Mouse (Mus musculus): Measurements from ENCODE around the gene C1ql4. TPM values are rescaled to one million over a fixed set of nuclear protein-coding genes. Genes with fewer than 3 reads are reported as not detected.

C1ql4 gene
- total RNA-seq (2021), result not detected
- not detected in 2 replicates for polyA plus RNA-seq (2012; rRNA removed)
- long read RNA-seq, result 0 reads

DNA sequence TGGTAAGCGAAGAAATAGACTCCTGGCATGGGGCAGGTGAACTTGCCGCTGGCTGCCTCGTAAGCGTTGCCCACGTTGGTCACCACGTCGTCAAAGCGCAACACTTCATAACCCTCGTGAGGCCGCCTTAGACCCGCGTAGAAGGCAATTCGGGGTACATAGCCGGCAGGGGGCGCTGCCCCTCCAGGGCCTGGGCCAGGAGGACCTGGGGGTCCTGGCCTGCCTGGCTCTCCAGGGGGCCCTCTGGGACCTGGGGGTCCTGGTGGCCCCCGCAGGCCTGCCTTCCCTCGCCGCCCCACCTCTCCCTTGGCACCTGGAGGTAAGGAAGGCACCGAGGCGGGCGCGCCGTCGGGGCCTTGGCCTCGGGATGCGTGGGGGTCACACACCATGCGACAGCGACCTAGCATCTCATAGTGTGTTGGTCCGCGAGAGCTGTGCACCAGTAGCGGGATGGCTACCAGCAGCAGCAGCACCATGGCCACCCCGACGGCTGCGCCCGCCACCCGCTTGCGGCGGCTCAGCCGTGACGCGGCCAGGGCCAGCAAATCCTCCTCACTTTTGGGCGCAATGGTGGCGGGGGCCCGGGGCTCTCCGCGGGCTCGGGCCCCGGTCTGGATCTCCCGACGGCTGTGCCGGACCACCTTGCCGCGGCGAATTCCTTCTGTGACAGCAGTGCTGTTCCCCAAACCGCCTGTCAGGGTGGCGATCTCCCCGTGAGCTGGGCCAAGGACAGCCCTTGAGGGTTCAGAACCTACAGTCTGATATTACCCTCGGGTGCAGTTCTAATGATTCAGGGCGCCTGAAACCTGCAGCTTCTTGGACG, at the start of gene C1ql4:
TSS of gene C1ql4 (minus strand) at position 565 of the 823 bp plus-strand sequence.
- Histone ChIP-seq H3K9ac (ENCODE audit: low read depth, low read length) (no peak within 1 kb of the TSS), H3K27ac (no peak within 1 kb of the TSS), H3K36me3 (ENCODE audit: control insufficient read depth, insufficient read depth, low read length) (no peaks in the 10 kb centered on the region), H3K79me2 (replicated peaks; ENCODE audit: control insufficient read depth, insufficient read depth, low read length) (no peaks in the 10 kb centered on the region), H3K4me1 (ENCODE audit: control insufficient read depth, insufficient read depth, low read length) (no peaks in the 10 kb centered on the region), H3K27me3 (ENCODE audit: control insufficient read depth, insufficient read depth, low read length) (peaks cover 10% of the 10 kb centered on the region), H3K4me3 (peak within 1 kb of the TSS; percentile 20)
- intact Hi-C loops (cut with DNase I), result loop anchor here (2.0 kb wide), 1 partner anchor 39 kb away; no protein-coding TSS in a partner anchor
- WGBS, result 13% methylated on average over 60 of the region's 60 CpGs
- TF ChIP-seq EP300 (IDR thresholded peaks at IDR 0.05; ENCODE audit: insufficient read depth, low read depth, low read length), result no peak
- TF ChIP-seq POLR2A (IDR thresholded peaks at IDR 0.05; ENCODE audit: insufficient read depth, low read depth, low read length), result no peak
- peak; percentile 56 for TF ChIP-seq CTCF (IDR thresholded peaks at IDR 0.05)
- no peak for DNase-seq

DNA sequence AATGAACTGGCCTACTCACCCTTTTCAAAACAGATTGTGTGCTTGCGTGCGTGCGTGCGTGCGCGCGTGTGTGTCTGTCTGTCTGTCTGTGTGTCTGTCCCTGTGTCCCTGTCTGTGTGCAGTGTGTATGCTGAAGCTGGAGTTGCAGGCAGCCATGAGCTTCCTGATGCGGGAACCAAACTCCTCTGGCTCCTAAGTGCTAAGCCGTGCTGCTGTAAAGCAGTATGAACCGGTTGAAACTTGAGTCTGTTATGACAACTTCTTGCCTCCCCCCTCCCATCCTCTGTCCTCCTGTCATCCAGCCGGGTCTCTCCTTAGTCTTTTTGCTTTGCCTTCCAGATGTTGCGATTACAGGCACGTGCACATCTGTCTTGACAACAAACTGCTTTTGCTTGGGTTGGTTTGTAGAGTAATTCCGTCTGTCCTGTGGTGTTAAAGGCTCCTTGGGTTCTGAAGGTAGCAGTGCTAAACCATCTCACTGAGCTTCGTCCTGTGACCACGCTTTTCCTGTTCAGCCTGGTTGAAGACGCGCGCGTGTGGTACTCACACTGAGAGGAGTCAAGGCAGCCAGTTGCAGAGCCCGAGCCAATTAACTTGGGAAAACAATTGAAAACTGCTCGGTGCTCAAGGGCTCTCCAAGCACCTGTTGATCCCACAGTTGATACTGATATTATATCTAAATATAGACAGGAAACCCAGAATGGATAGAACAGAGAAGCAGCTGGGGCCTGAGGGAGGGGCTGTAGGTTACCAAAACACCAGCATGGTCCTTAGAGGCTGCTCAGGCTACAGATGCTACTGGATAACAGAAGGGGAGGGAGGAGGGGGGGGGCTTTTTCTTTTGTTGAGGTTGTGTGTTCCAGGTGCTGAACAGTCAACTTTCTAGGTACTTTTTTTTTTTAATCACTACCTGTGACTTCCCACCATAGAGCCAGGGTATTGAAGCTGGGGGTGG, 42.6 kb upstream of the C1ql4 start:
- no peaks in the 10 kb centered on the region for H3K27me3 ChIP-seq (ENCODE audit: control insufficient read depth, insufficient read depth, low read length)
- no peak overlapping the region for H3K27ac ChIP-seq
- DNase-seq, result no peak
- no peak overlapping the region for H3K4me3 ChIP-seq
- intact Hi-C loops (cut with DNase I), result no loop called here
- no peaks in the 10 kb centered on the region for H3K4me1 ChIP-seq (ENCODE audit: control insufficient read depth, insufficient read depth, low read length)
- H3K9ac ChIP-seq (ENCODE audit: low read depth, low read length), result no peak overlapping the region
- TF ChIP-seq POLR2A (IDR thresholded peaks at IDR 0.05; ENCODE audit: insufficient read depth, low read depth, low read length) (no peak), CTCF (IDR thresholded peaks at IDR 0.05) (no peak), EP300 (IDR thresholded peaks at IDR 0.05; ENCODE audit: insufficient read depth, low read depth, low read length) (no peak)
- WGBS, result 55% methylated on average over 22 of the region's 22 CpGs
- H3K36me3 ChIP-seq (ENCODE audit: control insufficient read depth, insufficient read depth, low read length), result no peaks in the 10 kb centered on the region; the same call in 1 of the 2 replicates
- 0 out of 2 replicates have a peak, but pooled peaks cover 2% of the 10 kb centered on the region for H3K79me2 ChIP-seq (replicated peaks; ENCODE audit: control insufficient read depth, insufficient read depth, low read length)

DNA sequence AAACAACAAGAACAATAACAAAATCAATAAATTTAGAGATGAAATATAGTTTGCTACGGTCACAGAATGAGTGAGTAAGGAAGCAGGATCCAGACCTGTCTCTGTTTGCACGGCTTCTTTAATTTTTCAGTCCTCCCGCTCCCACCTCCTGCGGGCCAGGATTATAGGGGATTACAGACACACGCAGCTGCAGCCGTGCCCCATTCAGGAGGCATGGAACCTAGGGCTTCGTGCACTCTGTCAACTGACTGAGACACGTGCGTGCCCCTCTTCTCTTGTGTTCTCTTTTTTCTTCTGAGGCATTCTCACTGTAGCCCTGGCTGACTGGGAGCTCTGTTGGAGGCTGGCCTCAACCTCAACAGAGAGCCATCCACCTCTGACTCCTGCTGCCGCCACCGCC, 41.8 kb upstream of the C1ql4 start:
- Histone ChIP-seq H3K4me3 (no peak overlapping the region), H3K36me3 (ENCODE audit: control insufficient read depth, insufficient read depth, low read length) (no peaks in the 10 kb centered on the region; the same call in 1 of the 2 replicates), H3K79me2 (replicated peaks; ENCODE audit: control insufficient read depth, insufficient read depth, low read length) (0 out of 2 replicates have a peak, but pooled peaks cover 2% of the 10 kb centered on the region), H3K9ac (ENCODE audit: low read depth, low read length) (no peak overlapping the region), H3K4me1 (ENCODE audit: control insufficient read depth, insufficient read depth, low read length) (no peaks in the 10 kb centered on the region), H3K27ac (no peak overlapping the region), H3K27me3 (ENCODE audit: control insufficient read depth, insufficient read depth, low read length) (no peaks in the 10 kb centered on the region)
- 89% methylated on average over 11 of the region's 11 CpGs for WGBS
- DNase-seq, result no peak
- intact Hi-C loops (cut with DNase I), result no loop called here
- no peak for TF ChIP-seq CTCF (IDR thresholded peaks at IDR 0.05)
- no peak for TF ChIP-seq POLR2A (IDR thresholded peaks at IDR 0.05; ENCODE audit: insufficient read depth, low read depth, low read length)
- TF ChIP-seq EP300 (IDR thresholded peaks at IDR 0.05; ENCODE audit: insufficient read depth, low read depth, low read length), result no peak

DNA sequence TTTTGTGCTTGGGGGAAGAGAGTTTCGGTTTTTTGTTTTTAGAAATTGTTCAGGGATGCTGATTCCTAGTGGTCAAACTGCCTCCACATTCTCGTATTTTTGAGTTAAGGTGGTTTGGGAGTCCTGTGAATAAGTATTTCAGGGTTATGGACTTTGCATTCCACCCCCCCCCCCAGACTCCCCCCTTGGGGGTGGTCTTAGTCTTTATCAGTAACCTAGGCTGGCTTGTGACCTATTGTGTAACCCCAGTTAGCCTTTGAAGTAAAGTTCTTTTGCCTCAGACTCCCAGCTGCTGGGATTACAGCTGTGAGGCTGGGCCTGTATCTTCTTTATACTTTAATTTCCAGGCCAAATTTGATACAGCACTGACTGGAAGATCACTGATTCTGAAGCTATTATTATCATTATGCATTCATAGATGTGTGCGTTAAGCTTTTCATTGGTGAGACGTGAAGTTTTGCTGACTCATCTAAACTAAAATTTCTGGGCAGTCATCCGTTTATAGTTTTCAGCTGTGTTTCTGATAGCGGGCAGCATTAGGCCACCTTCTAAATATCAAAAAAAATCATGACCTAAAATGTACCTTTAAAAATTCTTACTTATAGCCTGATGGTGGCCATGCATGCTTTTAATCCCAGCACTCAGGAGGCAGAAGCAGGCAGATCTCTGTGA, 40.4 kb upstream of the C1ql4 start:
- DNase-seq, result no peak
- no peaks in the 10 kb centered on the region for H3K27me3 ChIP-seq (ENCODE audit: control insufficient read depth, insufficient read depth, low read length)
- H3K36me3 ChIP-seq (ENCODE audit: control insufficient read depth, insufficient read depth, low read length), result no peaks in the 10 kb centered on the region; the same call in 1 of the 2 replicates
- no peak overlapping the region for H3K4me3 ChIP-seq
- intact Hi-C loops (cut with DNase I), result no loop called here
- TF ChIP-seq CTCF (IDR thresholded peaks at IDR 0.05) (no peak), EP300 (IDR thresholded peaks at IDR 0.05; ENCODE audit: insufficient read depth, low read depth, low read length) (no peak), POLR2A (IDR thresholded peaks at IDR 0.05; ENCODE audit: insufficient read depth, low read depth, low read length) (no peak)
- no peak overlapping the region for H3K9ac ChIP-seq (ENCODE audit: low read depth, low read length)
- no peaks in the 10 kb centered on the region for H3K4me1 ChIP-seq (ENCODE audit: control insufficient read depth, insufficient read depth, low read length)
- no peak overlapping the region for H3K27ac ChIP-seq
- no peaks in the 10 kb centered on the region for H3K79me2 ChIP-seq (replicated peaks; ENCODE audit: control insufficient read depth, insufficient read depth, low read length)
- WGBS, result 76% methylated on average over 6 of the region's 6 CpGs

DNA sequence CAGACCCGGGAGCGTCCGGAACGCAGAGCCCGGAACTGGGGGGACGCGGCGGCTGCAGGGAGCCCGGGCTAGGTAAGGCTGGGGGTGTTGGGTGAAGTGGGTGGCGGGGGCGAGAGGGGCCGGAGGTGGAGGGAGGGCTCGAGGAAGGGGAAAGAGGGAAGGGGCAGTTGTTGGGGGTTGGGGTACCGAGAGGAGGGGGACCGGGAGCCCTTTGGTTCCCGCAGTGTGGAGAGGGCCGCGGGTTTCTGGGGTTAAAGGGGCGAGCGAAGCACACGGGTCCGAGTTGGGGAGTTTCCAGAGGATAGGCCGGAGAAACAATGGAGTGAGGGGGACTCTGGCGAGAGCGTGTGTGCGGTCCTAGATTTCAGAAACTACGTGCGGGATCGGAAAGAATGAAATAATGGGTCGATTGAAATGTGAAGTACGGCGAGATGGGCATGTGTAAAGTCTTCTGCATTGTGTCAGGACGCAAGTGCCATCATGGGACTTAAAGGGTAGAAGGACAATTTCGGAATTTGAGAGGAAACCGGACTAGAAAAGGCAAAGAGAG, 39.3 kb upstream of the C1ql4 start:
- TF ChIP-seq POLR2A (IDR thresholded peaks at IDR 0.05; ENCODE audit: insufficient read depth, low read depth, low read length) (no peak), CTCF (IDR thresholded peaks at IDR 0.05) (no peak), EP300 (IDR thresholded peaks at IDR 0.05; ENCODE audit: insufficient read depth, low read depth, low read length) (no peak)
- no peak for DNase-seq
- WGBS, result 1% methylated on average over 34 of the region's 35 CpGs
- Histone ChIP-seq H3K9ac (ENCODE audit: low read depth, low read length) (peak overlapping the region; percentile 91), H3K36me3 (ENCODE audit: control insufficient read depth, insufficient read depth, low read length) (no peaks in the 10 kb centered on the region; the same call in 1 of the 2 replicates), H3K4me1 (ENCODE audit: control insufficient read depth, insufficient read depth, low read length) (no peaks in the 10 kb centered on the region), H3K4me3 (peak overlapping the region; percentile 68), H3K79me2 (replicated peaks; ENCODE audit: control insufficient read depth, insufficient read depth, low read length) (no peaks in the 10 kb centered on the region), H3K27ac (peak overlapping the region; percentile 91), H3K27me3 (ENCODE audit: control insufficient read depth, insufficient read depth, low read length) (no peaks in the 10 kb centered on the region)
- intact Hi-C loops (cut with DNase I), result no loop called here

All from heart, adult 2 months (tissue).